Mouse (Mus musculus) cerebellum, adult 11-12 months (tissue): Measurements from ENCODE around the gene Oaz1.

Experiments
- DNase-seq: peaks from one replicate; pipeline ENCODE4 v3.0.0; 2022

Gene Oaz1

DNA sequence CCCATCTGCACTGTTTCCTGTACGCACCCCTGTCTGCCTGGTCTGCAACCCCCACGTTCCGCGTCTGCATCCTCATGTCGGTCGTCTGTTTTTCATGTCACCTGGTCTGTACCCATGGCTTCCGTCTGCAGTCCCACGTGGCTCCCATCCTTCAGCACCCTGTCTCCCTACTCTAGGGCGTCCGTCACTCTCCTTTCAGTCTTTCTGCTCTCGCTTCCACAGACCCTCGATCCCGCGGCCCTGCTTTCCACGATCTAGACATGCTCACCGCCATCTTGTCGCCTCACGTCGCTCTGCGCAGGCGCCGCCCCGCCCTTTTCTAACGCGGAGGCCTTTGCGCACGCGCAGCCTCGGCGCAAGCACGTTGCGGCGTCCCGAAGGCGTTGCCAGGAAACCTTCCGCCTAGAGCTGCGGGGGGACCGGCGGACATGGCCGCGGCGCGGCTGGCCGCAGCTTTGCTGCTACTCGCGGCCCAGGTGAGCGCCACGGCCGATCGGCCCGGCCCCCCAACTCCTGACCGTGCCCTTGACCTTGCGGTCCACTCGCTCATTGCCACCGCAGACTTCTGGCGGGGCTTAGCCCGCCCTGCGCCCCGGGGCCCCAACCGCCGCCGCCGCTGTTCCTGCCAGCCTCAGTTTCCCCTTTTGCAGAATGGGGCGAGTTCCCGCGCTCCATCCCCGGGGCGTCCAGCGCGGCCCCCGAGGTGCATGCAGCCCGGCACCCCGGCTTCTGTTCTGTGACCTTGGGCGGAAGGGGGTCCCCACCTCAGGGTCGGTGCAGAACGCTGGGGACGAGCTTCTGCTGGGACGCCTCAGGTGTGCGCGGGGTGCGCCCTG lies 28.7 kb downstream of the Oaz1 start, which contains the start of the genes Lsm7 and Sppl2b:
Gene Lsm7 (minus strand): TSS at position 297 of the 836 bp plus-strand sequence.
Gene Sppl2b (plus strand): TSS at position 363 of the 836 bp plus-strand sequence.
- DNase-seq: peak; percentile 96

DNA sequence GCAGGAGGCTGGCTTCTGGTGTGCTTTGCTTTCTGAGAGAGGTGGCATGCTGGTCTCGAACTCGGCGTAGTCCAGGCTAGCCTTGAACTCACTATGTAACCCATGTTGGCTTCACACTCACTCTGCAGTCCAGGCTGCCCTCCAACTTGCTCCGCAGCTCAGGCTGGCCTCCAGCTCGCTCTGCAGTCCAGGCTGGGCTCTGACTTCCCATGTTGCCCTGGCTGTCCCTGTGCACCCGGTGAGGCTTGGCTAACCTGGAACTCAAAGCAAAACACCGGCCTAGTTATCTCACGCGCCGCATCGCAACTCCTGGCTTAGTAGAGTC lies 29.3 kb downstream of the Oaz1 start:
- DNase-seq: peak; percentile 76

DNA sequence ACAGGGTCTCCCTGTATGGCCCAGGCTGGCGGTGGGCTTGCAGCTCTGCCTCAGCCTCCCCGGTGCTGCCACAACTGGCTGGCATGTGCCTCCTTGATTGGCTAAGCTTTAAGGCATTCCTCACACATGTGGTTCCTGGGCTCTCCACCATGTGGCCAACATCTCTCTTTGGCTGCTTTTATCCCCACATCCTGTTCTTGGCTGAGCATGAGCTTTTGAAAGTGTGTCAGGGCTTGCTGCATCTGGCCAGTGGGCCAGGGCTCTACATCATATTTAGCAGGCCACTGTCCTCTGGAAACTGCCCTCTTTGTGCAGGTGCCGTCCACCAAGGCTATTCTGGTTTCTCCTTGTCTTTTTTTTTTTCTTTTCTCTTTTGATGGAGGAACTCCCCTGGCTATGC lies 29.8 kb downstream of the Oaz1 start:
- DNase-seq: no peak

DNA sequence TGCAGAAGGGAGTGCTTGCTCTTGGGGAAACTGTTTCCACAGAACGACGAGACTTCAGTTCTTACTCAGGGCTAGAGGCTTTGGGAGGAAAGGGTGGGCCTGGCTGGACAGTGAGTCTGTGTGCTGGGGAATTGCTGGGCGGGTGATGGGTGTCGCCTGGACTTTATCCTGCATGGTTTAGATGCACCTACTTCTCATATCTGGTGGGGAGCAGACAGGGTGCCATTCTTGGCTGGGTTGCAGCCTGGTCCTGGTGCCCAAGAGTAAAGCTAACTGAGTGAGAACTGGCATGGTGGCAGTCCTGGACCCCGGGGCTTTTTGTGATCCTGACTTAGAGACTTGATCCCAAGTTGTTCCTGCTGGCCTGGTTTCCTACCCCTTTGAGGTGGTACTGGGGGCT lies 30.5 kb downstream of the Oaz1 start:
- no peak for DNase-seq

- no peak for DNase-seq
These were observed 30.9 kb downstream of the Oaz1 start for GRCm38 (mm10) chr10:80857386-80857785.

DNA sequence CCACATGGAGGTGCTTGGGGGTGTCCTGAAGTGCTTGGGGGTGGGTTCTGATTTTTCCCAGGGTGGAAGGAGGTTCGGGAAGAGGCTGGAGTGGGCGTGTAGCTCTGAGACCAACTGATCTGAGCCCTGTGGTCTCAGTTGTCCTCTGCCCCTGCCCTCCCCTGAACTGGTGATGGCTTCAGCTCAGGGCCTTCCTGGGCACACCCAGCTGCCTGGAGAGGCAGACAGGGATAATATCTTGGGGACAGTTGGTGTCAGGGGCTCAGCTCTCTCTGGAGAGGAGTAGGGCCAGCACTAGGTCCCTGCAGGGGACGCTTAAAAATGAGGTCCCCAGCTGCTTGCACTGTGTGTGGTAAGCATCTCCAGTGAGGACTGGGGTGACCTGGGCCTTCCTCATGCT lies 31.4 kb downstream of the Oaz1 start:
- DNase-seq: no peak

DNA sequence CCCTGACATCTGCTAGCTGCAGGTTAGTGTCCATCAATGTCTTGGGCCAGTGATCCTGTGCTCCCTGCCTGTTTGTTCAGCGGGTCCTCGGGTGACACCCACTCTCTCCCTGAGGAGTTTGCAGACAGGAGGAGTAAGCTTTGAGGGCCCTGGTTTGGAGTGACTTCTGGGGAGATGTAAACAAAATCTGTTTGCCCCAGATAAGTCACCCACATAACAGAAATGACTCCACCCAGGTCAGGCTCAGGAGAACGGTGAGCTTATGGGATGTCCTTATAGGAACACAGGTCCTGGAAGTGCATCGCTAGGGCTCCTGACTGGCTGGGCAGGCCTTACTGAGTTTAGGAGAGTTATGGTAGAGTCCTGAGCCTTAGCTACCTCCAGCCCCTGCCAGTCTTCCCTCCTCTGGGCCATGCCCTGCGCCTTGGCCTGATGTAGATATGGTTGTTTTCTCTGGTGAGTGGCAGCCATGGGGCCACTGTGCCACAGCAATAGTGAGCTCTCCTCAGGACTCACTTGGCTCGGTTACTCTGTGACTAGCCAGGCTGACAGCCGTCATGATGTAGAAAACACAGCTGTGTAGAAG lies 32.0 kb downstream of the Oaz1 start:
- DNase-seq: no peak

GRCm38 (mm10) chr10:80862305-80862704 lies 35.8 kb downstream of the Oaz1 start:
- no peak for DNase-seq

GRCm38 (mm10) chr10:80864446-80864845 lies 38.0 kb downstream of the Oaz1 start:
- peak; percentile 90 for DNase-seq

- no peak for DNase-seq
These were observed 44.5 kb downstream of the Oaz1 start for GRCm38 (mm10) chr10:80870993-80871392.

DNA sequence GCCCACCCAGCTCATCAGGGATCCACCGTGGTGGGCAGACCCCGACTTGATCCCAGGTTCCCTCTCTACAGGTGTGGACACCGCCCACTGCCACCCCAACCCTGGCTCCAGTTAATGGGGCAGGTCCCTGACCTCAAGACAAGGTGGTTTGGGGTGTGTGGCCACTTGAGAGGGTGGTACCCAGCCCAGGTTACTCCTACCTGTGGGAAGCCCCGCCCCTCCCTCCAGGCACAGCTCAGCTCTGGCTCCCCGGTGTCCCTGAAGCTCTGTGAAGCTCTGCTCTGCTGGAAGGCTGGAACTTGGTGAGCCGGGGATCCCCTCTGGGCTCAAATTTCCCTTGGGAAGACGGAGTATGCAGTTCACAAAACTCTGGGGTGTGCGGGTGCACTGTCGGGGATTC lies 45.1 kb downstream of the Oaz1 start, which contains the start of gene Tmprss9:
Gene Tmprss9 (plus strand): TSS at position 268 of the 400 bp plus-strand sequence.
- DNase-seq: no peak

DNA sequence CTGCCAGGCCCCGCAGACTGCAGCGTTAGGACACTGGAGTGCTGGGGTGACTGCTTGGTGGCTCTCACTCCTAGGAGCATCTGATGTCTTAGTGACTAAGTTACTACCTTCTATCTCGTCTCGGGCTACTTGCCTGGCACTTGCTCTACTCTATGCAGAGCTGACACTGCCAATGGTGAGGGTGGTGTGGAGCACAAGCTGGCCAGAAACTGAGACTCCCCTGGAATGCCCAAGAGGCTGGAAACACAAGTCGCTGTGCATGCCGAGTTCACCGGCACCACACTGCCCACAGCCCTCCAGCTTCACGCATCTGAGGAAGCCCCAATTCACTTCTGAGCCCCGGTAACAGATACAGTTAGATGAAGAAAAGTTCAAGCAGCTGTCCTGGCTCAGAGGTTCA lies 47.6 kb downstream of the Oaz1 start:
- DNase-seq: no peak

DNA sequence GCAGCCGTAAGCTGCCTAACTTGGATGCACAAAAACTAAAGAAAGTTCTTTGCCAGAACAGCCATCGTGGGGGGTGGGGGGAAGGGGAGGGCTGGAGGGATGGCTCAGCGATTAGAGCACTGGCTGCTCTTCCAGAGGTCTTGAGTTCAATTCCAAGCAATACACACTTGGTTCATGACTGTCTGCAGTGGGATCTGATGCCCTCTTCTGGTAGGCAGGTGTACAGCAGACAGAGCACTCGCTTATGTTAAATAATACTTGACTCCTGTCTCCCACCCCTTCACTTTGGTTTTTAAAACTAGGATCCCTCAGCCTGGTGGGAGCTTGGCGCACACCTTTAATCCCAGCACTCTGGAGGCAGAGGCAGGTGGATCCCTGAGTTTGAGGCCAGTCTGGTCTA lies 49.6 kb downstream of the Oaz1 start:
- DNase-seq: peak; percentile 60

DNA sequence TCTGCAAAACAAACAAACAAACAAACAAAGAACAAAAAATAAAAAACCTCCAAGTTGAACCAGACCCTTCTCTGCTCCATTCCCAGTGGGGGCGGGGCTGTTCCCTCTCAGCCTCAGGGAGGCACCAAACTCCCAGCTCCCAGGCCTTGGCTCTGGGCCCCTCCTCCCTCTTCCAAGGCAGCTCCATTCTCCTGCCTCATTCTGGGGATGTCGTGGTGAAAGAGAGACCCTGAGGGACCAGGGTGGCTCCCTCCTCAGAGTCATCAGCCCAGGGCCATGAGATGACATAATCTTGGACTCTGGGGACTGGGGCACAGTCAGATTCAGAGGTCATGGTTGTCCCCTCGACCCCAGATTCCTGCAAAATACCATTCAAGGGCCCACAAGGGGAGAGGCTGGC lies 50.1 kb downstream of the Oaz1 start:
- peak; percentile 29 for DNase-seq
